Mouse (Mus musculus) adrenal gland, adult 2 months (tissue): ENCODE measurements at regions not wholly inside any gene's neighbourhood (a gene's known extent, or its start where the extent isn't known, plus 50 kb on each side); places are given as distances from the start of the nearest gene placed in this dataset.

Source experiments
- DNase-seq: peaks from one replicate; pipeline ENCODE4 v3.0.0; 2021

- DNase-seq = no peak
Observed at GRCm38 (mm10) chr11:42949823-42950222, 85.7 kb upstream of the Gm9972 start.

DNA sequence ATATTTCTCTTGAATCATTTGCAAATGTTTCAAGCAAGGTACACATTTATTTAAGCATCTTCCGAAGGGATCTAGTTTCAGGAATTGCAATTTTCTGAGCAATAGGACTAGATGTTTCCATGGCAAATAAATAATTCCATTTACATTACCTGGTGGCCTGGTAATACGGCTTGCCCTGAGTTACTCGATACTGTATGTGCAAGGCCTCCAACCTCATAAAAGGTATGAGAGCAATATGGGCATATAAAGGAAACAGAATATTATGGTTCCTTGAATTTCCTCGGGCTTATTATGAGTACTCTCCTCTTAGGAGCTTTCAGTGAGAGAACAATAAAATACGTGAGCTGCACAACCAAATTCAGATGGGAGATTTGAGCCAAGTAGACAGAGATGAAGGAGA lies 81.4 kb upstream of the Gm9972 start:
- no peak for DNase-seq

- DNase-seq = no peak
Observed at GRCm38 (mm10) chr11:42965732-42966131, 69.8 kb upstream of the Gm9972 start.

- no peak for DNase-seq
Observed at GRCm38 (mm10) chr11:42978245-42978644, 57.3 kb upstream of the Gm9972 start.
